Mouse (Mus musculus) urinary bladder, postnatal 14 days (tissue): ENCODE measurements around the gene Zfp112.
"Not testable (repeated sequence)": the region's sequence is repeated elsewhere in the genome, so short reads cannot be mapped to it uniquely, and the experiment has no call there.

Experiments used
- DNase-seq: peaks from one replicate; pipeline ENCODE4 v3.0.0; 2021; ENCODE audit warnings: low spot score

Zfp112 gene

DNA sequence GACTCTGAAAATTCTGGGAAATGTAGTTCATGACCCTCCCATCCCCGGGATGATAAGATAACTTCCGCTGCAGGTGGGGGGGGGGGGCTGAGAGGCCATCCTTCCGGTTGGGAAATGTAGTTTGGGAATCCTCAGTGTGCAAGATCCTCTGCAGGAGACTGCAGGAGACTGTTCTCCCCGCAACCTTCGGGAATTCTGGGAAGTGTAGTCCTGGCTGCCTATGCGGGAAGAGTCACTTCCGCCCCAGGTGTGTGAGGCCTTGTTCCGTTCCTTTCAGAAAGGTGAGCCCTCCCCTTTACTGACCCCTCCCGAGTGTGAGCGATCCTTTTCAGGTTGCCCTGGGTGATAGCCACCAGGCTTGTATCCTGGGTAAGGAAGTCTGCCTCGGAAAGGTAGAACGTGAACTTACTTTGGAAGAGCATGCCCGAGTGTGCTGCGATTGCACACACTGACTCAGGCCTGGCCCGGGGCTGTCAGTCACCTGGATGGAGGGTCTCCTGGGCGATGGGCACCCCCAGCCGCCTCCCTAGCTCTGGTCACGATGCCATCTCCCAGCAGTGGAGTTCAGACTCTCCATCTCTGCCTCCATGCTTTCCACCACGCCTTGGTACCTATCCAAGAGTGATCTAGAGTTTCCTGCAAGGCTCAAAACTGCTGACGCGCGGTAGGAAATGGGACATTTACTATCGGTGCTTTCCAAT lies at the start of gene Zfp112:
Gene Zfp112, plus strand, starts transcription at position 159 of the 701 bp plus-strand sequence.
- peak; percentile 79 for DNase-seq

DNA sequence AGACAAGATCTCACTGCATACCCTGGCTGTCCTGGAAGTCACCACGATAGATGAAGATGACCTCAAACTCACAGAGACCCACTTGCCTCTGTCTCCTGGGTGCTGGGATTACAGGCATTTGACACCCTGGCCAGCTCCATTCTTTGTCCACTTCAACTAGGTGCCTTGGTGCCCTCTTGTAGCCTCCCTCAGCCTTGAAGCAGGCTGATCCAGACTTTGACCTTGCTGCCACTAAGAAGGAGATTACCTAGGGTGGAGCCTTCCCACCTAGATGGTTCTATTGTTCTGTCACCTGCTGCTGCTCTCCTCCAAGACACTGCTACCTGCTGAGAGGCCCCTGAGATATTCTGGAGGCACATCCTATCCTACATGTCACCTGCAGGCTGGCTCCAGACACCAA lies 37.7 kb upstream of the Zfp112 start:
- not testable (repeated sequence) for DNase-seq

DNA sequence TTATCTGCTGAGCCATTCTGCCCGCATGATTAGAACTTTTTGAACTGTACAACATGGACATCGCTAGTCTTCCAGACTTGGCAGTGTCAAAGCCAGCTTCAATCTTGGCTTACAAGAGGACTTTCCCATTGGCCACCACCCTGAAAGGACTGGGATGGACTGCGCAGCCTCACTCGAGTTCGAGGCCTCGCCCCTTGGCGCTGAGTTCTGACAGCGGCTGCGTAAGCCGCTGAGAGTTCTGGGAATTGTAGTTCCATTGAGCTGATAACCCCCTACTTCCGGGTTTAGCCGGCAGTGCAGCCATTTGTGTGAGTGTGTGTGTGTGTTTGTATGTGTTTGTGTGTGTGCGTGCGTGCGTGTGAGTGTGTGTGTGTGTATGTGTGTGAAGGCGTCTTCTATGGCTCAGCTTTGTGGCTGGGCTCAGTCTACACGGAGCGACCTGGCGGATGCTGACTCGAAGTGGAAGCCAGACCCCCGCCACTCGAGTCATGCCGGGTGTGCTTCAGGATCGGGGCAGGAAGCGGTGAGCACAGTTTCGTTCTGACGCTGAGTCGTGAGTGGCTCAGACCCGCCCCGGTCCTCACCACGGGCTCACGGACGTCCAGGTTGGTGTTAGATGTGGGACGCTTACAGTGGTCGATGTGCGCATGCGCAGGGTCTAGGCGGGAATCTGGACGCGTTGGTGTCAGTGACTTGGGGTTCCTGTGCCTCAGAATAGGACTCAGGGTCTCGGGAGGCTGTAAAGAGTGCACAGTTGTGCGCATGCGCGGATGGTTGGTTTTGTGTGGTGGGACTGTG lies 30.3 kb upstream of the Zfp112 start, which contains the start of gene Zfp180:
Gene Zfp180, plus strand, starts transcription at position 291 of the 798 bp plus-strand sequence.
- peak; percentile 95 for DNase-seq

DNA sequence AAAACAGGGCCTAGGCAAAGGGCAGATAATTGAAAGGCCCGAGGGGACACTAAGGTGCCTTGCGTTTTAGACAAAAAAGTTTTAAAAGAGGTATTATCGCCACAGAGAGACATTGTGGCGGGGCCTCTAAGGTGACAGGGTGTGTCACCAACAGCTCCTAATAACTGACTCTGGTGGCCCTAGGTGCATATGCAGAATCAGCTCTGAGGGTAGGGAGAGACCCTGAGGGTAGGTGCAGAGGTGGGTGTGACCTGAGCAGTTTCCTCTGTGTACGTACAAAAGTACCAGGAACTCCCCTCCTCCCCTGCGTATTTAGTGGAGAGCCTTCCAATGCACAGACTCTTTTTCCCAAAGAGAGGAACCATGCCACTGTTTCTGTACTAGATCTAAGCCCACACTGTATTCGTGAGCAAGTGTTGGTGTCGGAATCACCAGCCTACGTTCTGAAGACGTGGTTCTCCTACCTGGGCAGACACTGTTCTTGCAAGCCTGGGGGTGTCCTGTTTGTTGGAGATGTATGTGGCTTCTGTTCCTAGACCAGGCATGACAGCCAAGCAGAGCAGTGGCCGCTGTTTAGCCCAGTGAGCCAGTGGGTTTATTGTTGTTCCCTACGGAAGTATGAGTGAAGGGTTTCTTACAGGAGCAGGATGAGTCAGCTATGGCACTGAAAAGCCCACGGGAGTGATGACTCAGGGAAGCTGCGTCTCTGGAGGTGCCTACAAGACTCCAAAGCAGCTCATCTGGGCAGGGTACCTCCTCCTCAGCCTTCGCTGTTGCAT lies 29.5 kb upstream of the Zfp112 start:
- no peak for DNase-seq

DNA sequence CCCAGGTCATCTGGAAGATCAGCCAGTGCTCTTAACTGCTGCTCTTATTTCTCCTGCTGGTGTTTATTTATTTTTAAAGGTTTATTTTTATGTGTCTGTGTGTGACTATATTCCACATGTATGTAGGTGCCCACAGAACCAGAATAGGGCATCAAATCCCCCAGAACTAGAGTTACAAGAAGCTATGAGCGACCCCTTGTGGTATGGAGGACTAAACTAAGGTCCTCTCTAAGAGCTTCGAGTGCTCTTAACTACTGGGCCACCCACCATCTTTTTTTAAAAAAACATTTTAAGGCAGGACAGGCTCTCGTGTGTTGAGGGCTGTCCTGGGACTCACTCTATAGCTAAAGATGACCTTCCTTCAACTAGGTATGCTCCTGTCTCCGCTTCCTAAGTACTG lies 25.2 kb upstream of the Zfp112 start:
- no peak for DNase-seq

DNA sequence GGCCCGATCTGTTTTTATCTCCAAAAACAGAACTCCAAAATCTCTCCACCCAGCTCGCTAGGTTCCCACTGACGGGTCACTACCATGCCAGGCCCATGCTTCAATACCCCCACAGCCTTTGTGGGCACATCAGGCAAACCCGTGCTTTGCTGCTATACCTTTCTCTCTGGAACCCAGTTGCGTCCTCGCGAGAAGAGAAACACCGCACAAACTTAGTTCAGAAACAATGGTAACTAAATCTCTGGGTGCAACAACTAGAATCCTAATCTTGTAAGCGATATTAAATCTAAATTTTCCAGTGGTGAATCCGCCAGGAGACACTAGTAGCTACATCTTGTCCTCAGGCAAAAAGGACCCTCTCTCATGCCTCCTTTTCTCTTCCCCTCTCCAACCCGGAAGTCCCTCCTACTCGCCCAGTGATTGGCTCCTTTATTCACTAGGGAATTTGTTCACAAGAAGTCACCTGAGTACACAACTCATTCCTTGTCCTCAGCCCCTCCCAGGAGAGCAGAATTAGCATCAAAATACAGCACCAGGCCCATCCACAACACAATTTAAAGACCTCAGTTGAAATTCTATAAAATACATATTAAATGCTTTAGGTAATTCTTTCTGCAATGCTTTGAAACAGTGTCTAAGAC lies 24.5 kb upstream of the Zfp112 start:
- DNase-seq, result no peak

DNA sequence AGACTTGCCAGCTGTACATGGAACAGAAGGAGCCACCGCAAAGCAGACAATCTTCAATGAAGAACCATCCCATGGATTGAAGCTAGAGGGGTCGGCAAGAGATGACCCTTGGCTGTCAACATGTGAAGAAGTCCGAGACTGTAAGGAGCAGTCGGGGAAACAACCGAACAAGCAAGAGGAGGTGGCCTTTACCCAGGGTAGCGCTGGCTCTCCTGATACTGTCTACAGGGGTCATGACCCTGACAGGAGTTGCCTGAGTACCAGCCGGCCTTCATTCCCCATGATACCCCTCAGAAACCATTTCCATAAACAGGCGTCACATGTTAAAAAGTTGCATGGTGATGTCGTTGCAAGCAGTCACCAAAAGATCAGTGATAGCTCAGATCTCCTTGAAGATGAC lies 7.7 kb upstream of the Zfp112 start:
- no peak for DNase-seq

DNA sequence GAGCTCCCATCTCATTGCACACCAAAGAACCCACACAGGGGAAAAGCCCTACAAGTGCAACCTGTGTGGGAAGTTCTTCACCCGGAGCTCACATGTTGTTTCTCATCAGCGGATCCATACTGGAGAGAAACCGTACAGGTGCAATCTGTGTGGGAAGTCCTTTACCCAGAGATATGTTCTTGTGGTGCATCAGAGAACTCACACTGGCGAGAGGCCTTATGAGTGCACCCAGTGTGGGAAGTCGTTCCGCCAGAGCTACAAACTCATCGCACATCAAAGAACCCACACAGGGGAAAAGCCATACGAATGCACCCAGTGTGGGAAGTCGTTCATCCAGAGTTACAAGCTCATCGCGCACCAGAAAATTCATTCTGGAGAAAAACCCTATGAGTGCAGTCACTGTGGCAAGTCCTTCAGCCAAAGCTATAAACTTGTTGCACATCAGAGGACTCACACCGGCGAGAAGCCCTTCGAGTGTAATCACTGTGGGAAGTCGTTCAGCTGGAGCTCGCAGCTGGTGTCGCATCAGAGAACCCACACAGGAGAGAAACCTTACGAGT lies 6.9 kb upstream of the Zfp112 start:
- no peak for DNase-seq

DNA sequence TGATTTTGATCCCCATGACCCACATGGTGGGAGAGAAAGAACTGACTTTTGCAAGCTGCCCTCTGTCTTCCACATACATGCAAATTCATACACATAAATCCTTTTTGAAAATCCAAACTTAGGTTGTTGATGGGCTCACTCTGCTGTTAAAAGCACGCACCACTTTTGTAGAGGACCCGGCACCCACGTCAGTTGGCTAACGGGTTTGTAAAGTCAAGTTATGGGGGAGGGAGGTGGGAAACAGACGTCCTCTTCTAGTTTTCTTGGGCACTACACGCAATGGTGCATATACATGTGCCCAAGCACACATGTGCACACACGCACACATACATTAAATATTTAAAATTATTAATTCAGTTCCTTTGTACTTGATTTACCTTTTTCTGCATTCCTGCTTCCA lies 1.3 kb upstream of the Zfp112 start:
- DNase-seq, result no peak

DNA sequence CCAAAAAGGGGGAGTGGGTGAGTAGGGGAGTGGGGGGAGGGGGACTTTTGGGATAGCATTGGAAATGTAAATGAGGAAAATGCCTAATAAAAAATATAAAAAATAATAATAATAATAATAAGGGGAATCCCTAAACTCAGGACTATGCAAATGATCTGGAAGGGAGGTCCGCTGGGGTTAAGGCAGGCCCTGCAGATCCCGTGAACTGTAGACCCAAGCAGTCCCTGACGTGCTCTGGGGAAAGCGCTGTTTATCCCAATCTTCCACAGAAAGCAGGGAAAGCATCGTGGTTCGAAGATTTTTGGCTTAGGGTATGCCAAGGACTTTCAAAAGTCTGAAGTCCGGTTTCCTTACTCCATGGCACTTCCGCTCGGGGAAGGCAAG lies 350 bp upstream of the Zfp112 start:
- no peak for DNase-seq

DNA sequence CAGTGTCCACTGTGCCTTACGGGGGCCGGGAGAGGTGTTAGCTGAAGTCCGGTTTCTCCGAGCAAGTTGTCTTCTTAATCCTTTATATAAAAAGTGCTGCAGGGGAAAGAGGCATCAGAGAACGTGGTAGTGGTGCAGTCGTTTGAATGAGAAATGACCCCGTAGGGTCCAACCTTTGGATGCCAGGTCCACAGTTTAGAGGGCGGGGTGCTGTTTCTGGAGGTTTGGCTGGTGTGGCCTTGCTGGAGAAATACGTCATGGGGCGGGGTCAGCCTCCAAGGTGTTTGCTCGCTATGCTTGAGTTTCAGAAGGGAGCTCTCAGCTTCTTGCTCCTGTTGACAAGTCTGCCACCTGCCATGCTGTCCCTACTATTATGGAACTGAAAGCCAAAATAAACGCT lies 887 bp downstream of the Zfp112 start:
- peak; percentile 71 for DNase-seq

DNA sequence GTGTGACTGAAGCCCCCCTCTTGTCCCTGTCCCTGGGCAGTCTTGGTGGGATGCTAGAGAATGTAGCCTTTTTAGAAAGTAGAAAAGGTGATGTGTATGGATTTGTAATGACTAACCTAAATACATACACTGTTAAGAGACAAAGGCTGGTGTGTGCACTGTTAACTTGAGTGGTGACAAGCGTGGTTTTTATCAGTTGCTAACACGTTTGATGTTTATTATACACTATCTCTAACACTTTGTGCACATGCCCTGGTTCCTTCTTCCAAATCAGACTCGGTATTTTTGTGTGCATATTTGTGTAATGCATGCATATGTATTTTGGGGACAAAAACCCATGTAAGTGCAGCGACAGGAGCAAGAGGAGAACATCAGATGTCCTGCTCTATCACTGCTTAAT lies 4.5 kb downstream of the Zfp112 start:
- DNase-seq, result no peak

DNA sequence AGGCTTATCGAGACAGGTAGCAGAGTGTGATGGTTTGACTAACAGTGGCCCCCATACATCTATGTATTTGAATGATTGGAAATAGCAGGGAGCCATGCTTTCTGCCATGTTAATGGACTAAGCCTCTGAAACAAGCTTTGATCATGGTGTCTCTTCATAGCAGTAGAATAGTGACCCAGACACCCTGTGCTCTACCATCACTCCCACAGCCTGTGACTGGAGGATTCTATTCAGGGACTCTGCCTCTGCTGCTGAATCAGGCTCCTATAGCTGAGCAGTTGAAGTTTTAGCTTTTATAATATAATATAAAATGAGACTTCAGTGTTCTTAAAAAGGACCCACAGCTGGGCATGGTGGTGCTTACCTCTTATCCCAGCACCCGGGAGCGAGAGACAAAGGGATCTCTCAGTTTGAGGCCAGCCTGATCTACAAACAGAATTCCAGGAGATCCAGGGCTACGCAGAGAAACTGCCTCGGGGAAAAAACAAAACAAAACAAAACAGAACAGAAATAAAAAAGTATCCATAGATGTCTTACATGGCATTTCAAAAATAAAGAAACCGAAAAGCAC lies 21.4 kb downstream of the Zfp112 start:
- DNase-seq, result no peak

DNA sequence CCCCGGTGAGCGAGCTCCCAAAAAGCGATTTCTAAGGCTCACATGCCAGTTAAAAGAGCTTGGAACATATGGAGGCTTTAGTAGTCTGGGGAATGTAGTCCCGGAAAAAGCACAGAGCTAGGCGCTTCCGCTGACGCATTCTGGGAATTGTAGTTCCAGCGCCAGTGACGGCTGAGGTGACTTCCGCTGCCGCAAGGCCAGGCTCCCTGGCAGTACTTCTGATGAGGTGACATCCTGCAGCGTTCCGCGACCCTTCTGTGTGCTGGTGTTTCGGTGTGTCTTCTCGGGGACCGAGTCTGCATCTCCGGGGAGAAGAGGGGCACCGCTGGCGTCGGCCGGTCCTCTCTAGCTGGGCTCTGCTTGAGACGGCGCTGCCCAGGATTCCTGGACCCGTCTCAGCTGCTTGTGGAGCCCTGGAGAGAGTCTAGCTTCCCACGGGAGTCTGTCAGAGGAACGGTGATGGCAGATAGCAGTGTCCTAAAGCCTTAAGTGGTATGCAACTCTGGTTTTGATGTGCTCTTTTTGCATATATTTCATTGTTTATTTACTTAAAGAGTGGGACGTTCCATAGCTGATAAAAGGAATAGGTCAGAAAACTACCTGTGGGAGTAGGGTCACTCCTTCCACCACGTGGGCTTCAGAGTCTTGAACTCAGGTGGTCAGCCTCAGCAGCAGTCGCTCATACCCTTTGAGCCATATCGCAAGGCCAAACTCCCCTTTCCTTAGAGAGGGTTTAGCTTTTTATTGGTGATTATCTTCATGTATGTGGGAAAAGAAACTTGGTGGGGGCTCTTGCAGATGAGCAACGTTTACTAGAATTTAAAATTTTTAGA lies 22.1 kb downstream of the Zfp112 start, which contains the start of gene Zfp235:
Gene Zfp235, plus strand, starts transcription at position 174 of the 833 bp plus-strand sequence.
- peak; percentile 85 for DNase-seq

DNA sequence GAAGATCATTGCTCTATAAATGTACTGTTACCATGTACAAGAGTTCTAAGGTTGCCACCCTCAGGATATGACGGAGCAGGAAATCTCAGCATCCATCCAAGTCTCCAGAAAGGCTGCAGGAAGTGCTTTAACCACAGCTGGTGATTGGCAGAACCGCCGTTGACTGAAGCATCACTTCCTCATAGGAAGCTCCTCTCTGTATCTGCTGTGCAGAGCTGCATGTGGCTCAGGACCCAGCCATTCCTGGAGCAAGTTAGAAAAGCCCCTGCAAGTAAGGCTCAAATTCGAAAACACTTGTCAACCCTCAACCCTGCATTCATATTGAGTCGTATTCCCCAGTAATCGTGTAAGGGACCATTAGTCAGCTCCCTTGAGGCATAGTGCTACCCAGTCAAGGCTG lies 30.5 kb downstream of the Zfp112 start:
- no peak for DNase-seq

DNA sequence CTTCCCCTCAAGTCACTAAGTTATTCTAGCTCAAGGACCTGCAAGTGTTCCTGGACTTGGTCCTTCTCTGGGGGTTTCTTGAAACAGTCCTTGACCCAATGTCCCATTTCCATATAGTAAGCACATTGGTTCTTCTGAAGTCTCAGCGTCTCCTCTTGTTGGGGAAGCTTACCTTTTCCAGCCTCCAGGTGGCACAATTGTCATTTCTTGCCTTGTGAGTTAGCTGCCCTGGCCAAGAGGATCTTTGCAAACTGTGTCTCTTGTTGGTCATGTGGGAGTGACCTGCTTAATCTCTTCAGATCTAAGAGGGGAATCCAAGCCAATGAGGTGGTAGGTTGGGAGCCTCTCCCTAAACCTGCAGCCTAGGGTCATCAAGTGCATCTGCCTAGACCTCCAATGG lies 41.2 kb downstream of the Zfp112 start:
- no peak for DNase-seq

DNA sequence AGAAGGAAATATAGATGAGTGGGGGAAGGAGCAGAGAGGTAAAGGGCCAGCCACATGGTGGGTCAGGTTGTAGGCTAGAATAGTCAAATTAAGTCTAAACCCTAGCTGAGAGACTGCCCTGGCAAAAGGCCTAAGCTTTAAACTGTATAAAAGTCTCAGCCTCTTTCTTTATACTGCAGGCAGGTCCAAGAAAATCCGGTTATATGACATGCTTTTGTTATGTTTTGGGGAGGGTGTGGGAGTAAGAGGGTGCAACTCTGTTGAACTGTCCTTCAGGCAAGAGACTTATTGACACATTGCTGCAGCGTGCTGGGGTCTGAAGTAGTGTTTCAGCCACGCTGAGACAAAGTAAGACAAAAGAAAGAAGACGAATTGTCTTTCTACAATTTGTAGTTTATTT lies 60.1 kb downstream of the Zfp112 start:
- no peak for DNase-seq

DNA sequence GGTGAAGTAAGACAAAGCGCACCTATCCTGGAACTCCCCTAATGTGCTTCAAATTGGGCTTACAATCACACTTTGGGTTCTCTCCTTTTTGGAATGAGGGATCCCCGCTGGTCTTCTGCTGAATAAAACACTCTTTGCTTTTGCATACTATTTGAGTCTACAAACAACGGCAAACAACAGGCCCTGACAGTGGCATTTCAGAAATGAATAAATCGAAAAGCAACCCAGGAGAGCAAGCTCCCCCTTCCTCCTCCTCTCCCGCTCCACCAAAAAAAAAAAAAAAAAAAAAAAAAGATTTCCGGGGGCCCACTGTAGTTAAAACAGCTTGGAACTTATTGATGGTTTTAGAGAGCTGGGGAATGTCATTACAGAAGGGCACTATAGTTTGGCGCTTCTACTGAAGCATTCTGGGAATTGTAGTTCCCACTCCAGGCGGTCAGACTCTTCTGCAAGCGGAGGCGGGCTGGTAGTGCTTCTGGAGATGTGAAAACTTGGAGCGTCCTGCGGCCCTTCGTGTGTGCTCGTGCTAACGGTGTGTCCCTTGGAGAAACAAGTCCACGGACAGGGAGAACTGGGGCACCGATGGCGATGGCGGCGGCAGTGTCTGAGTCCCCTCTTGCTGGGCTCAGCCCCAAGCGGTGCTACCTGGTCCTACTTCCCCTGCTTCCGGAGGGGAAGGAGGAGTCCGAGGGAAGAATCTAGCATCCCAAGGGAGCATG lies 62.7 kb downstream of the Zfp112 start, which contains the start of gene Zfp114:
Gene Zfp114, plus strand, starts transcription at position 443 of the 719 bp plus-strand sequence.
- peak; percentile 63 for DNase-seq

DNA sequence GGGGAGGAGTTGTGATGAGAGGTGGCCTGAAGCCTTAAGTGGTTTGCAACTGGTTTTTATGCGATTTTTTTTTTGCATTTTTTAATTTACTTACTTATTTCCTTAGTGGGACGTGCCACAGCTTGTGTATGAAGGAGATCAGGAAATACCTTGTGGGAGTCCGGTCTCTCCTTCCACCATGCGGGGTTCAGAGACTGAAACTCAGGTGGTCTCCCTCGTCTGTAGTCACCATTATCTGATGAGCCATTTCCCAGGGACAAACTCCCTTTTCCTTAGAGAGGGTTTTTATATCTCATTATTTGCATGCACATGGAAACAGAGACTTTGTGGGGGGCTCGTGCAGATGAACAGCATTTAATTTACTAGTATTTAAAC lies 63.2 kb downstream of the Zfp112 start:
- DNase-seq, result no peak
